Mouse (Mus musculus): Measurements from ENCODE around the gene Smurf1.

- no peak for TF ChIP-seq POLR2A (IDR thresholded peaks at IDR 0.05; ENCODE audit: borderline replicate concordance, control insufficient read depth, low read depth, low read length)
- no peak for TF ChIP-seq CTCF (IDR thresholded peaks at IDR 0.05; ENCODE audit: control insufficient read depth, insufficient read depth, low read length)
These were observed 98.7 kb downstream of the Smurf1 start for GRCm38 (mm10) chr5:144866923-144867322.
